ENCODE assay signal across 8 mouse cellular contexts in the genomic region with DNA sequence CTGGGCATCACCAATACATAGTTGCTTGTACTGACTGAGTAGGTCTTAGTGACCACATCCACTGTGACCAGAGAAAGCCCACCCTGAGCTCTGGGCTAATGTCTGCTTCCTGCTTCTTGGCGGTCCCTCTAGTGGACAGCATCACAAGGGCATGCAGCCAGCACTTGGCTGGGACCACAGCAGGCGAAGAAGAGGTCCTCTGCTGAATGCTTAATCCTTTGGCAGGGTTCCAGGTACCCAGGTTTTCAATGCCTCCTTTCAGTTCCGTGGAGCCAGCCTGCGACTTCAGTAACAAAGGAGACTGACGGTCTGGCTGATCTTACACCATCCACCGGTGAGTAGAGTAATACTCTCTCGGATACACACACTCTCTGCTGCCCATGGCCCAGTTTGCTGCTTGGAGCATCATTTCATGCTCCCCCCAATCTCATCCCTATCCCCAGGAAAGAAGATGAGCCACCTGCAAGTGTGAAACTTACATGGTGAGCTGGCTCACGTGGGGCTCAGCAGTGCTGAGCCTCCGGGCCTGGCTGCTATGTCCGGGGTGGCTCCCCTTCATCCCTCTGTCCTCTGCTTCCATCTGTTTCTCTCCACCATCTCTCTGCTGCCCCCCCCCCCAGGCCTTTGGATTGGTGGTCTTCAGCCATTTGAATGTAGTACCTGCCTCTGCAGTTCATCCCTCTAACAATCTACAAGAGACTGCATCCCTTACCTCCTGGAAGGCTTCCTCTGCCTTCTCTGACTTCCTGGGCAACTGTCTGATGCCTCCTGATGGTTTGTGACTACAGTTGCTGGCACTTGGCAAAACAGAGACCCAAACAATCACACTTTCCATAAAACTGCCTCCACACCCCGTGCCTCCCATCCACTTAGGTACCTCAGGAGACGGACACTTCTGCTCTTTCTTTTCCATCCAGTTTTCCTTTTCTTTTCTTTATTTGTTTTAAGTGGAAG. TPM values are rescaled to one million over a fixed set of nuclear protein-coding genes. Genes with fewer than 3 reads are reported as not detected.
DNase-seq lines count a peak whose midpoint lies in the region; ATAC-seq and TF ChIP-seq lines count a peak whose summit lies in the region.

No protein-coding gene starts in this region.

- no peak overlapping the region; the same call in 1 of the 2 replicates for H3K27ac ChIP-seq in embryonic facial prominence, embryonic 14.5 days (replicated peaks; ENCODE audit: low read depth, low read length)
- peak overlapping the region; percentile 83 for H3K27ac ChIP-seq in midbrain, embryonic 15.5 days

- H3K9ac ChIP-seq in embryonic facial prominence, embryonic 14.5 days (ENCODE audit: low read depth, low read length), result 0 out of 2 replicates have a peak overlapping the region, but pooled peaks have one; percentile 14
- 0 out of 2 replicates have a peak overlapping the region, but pooled peaks have one; percentile 8 for H3K9ac ChIP-seq in midbrain, embryonic 15.5 days

- POLR2A ChIA-PET in Patski (lab: Charles Lee), result interaction anchor here (1.2 kb wide), 1 partner anchor 12 kb away, joined by 4 read pairs; no protein-coding TSS in a partner anchor

- no peaks in the 10 kb centered on the region for H3K27me3 ChIP-seq in Patski
- no peaks in the 10 kb centered on the region for H3K27me3 ChIP-seq in embryonic facial prominence, embryonic 14.5 days (replicated peaks; ENCODE audit: control insufficient read depth, insufficient read depth, low read length)
- H3K27me3 ChIP-seq in midbrain, embryonic 15.5 days (replicated peaks), result no peaks in the 10 kb centered on the region

- peak; percentile 31 to 54 for DNase-seq in heart, postnatal 14 days
- no peak for DNase-seq in heart, adult 8-10 months (ENCODE audit: low spot score)
- no peak for DNase-seq in Patski (ENCODE audit: low read depth, low spot score)
- DNase-seq in embryonic facial prominence, embryonic 14.5 days (ENCODE audit: low spot score), result peak; percentile 80
- DNase-seq in layer of hippocampus, adult 8-10 months (ENCODE audit: low spot score in 2 of 2), result peak; percentile 78 to 82
- DNase-seq in thymus, postnatal 36 days, result no peak
- DNase-seq in thymus, postnatal 14 days, result no peak

- H3K4me3 ChIP-seq in embryonic facial prominence, embryonic 14.5 days (ENCODE audit: low read depth, low read length), result no peak overlapping the region
- H3K4me3 ChIP-seq in midbrain, embryonic 15.5 days, result no peak overlapping the region

- H3K4me1 ChIP-seq in embryonic facial prominence, embryonic 14.5 days (ENCODE audit: control insufficient read depth, insufficient read depth, low read length), result peaks cover 10% of the 10 kb centered on the region; the same call in 1 of the 2 replicates
- peaks cover 22% of the 10 kb centered on the region for H3K4me1 ChIP-seq in midbrain, embryonic 15.5 days

- H3K9me3 ChIP-seq in embryonic facial prominence, embryonic 14.5 days (ENCODE audit: control insufficient read depth, low read length), result no peaks in the 10 kb centered on the region
- H3K9me3 ChIP-seq in midbrain, embryonic 15.5 days, result no peaks in the 10 kb centered on the region

- H3K4me2 ChIP-seq in embryonic facial prominence, embryonic 14.5 days (ENCODE audit: low read depth, low read length), result no peak overlapping the region
- peak overlapping the region; percentile 30 for H3K4me2 ChIP-seq in midbrain, embryonic 15.5 days

- in situ Hi-C loops in Patski (cut with MboI; ENCODE audit: low pct_unique_long_range_greater_than_20kb), result loop anchor here (25.0 kb wide), 1 partner anchor 223 kb away; no protein-coding TSS in a partner anchor

- intact Hi-C loops in heart, postnatal 14 days (cut with DNase I), result no loop called here

- H3K36me3 ChIP-seq in embryonic facial prominence, embryonic 14.5 days (ENCODE audit: control insufficient read depth, insufficient read depth, low read length), result no peaks in the 10 kb centered on the region
- no peaks in the 10 kb centered on the region for H3K36me3 ChIP-seq in midbrain, embryonic 15.5 days (replicated peaks)

- CTCF ChIA-PET in Patski (lab: Charles Lee), result interaction anchor here (0.9 to 2.5 kb wide), 7 partner anchors 8 to 85 kb away, joined by 3 to 12 read pairs (median 4); no protein-coding TSS in a partner anchor

- peak; percentile 37 for ATAC-seq in Patski
- peak; percentile 60 for ATAC-seq in embryonic facial prominence, embryonic 14.5 days (ENCODE audit: low read depth)
- peak; percentile 90 for ATAC-seq in midbrain, embryonic 15.5 days (replicated peaks)

- no peak for TF ChIP-seq CTCF in Patski (IDR thresholded peaks at IDR 0.05)

- WGBS in embryonic facial prominence, embryonic 14.5 days, result 46% methylated on average over 12 of the region's 12 CpGs
- 28% methylated on average over 12 of the region's 12 CpGs for WGBS in midbrain, embryonic 15.5 days

RNA-seq across cellular contexts. Expression of gene Car5a, which starts 9.1 kb away (rescaled TPM):
- total RNA-seq in heart, postnatal 14 days (2021), result not detected
- under 1 TPM in 1 of 4 experiments, not detected in 3; 0.23 TPM for total RNA-seq in heart, adult 8-10 months (2022)
- not detected for polyA plus RNA-seq in Patski (2021)
- not detected in 2 replicates for polyA plus RNA-seq in embryonic facial prominence, embryonic 14.5 days (2014; fragmentation: Nextera tagmentation; extraction: Ambion mirVana)
- under 1 TPM in 1 of 4 experiments, not detected in 3; 0.41 TPM for total RNA-seq in layer of hippocampus, adult 8-10 months (2022)
- 0.36 and 0.41 TPM in 2 replicates for polyA plus RNA-seq in midbrain, embryonic 15.5 days (2015; fragmentation: Nextera tagmentation; extraction: Ambion mirVana)

RNA-seq across cellular contexts. Expression of gene Banp, which starts 13.9 kb away (rescaled TPM):
- 10 to 100 TPM; 16.0 to 24.5 TPM for total RNA-seq in heart, postnatal 14 days (2021)
- total RNA-seq in heart, adult 8-10 months (2022), result 10 to 100 TPM in 3 of 4 experiments, 1 to 10 TPM in 1; 7.6 to 24.8 (median 17.2) TPM
- 45.2 TPM for polyA plus RNA-seq in Patski (2021)
- polyA plus RNA-seq in embryonic facial prominence, embryonic 14.5 days (2014; fragmentation: Nextera tagmentation; extraction: Ambion mirVana), result 32.1 and 34.9 TPM in 2 replicates
- total RNA-seq in layer of hippocampus, adult 8-10 months (2022), result 10 to 100 TPM; 25.1 to 66.1 (median 45.2) TPM
- 54.6 and 61.9 TPM in 2 replicates for polyA plus RNA-seq in midbrain, embryonic 15.5 days (2015; fragmentation: Nextera tagmentation; extraction: Ambion mirVana)

RNA-seq across cellular contexts. Expression of gene Slc7a5, which starts 28.1 kb away (rescaled TPM):
- total RNA-seq in heart, postnatal 14 days (2021), result 1 to 10 TPM; 6.7 to 7.0 TPM
- total RNA-seq in heart, adult 8-10 months (2022), result 1 to 10 TPM; 3.8 to 4.8 (median 4.2) TPM
- polyA plus RNA-seq in Patski (2021), result 164 TPM
- polyA plus RNA-seq in embryonic facial prominence, embryonic 14.5 days (2014; fragmentation: Nextera tagmentation; extraction: Ambion mirVana), result 28.8 and 29.6 TPM in 2 replicates
- 10 to 100 TPM; 52.0 to 66.6 (median 61.8) TPM for total RNA-seq in layer of hippocampus, adult 8-10 months (2022)
- 55.5 and 58.3 TPM in 2 replicates for polyA plus RNA-seq in midbrain, embryonic 15.5 days (2015; fragmentation: Nextera tagmentation; extraction: Ambion mirVana)

Comparison
In these comparisons a context has a peak if more than half of its experiments do, and no peak if none do; other contexts are left out.
1. DNase-seq: peak in heart, postnatal 14 days (2 of 2), embryonic facial prominence, embryonic 14.5 days (single experiment) and layer of hippocampus, adult 8-10 months (2 of 2); none in heart, adult 8-10 months (single experiment), Patski (single experiment), thymus, postnatal 36 days (0 of 2) and thymus, postnatal 14 days (single experiment).
2. ATAC-seq: peak in every context shown above with its lines; median percentile 90 in midbrain, embryonic 15.5 days; 60 in embryonic facial prominence, embryonic 14.5 days; 37 in Patski.
3. RNA of gene Slc7a5, which starts 28.1 kb away (total RNA-seq): 52.0 to 66.6 TPM in layer of hippocampus, adult 8-10 months; 6.7 to 7.0 TPM in heart, postnatal 14 days and 3.8 to 4.8 TPM in heart, adult 8-10 months; every median in the first group is over 4 times any median in the second.